Mouse (Mus musculus) gastrocnemius, adult 8-10 months (tissue): ENCODE results near the gene Zfpl1. TPM values are rescaled to one million over a fixed set of nuclear protein-coding genes. Genes with fewer than 3 reads are reported as not detected.
A peak's percentile ranks its signal among the peaks of the same experiment; 100 is the strongest.
"Not testable (repeated sequence)": the region's sequence is repeated elsewhere in the genome, so short reads cannot be mapped to it uniquely, and the experiment has no call there.

Experiments used
- DNase-seq, 2 experiments: peaks; one replicate each; pipeline ENCODE4 v3.0.0; 2022; ENCODE audit warnings: low spot score in 2 of 2
- total RNA-seq, 4 experiments: library from RNA; stranded (reverse); gene quantifications; 2 replicates each; pipeline ENCODE4 v1.2.4; 2022

Zfpl1 gene
- total RNA-seq, result 10 to 100 TPM; 11.0 to 15.0 (median 11.7) TPM

DNA sequence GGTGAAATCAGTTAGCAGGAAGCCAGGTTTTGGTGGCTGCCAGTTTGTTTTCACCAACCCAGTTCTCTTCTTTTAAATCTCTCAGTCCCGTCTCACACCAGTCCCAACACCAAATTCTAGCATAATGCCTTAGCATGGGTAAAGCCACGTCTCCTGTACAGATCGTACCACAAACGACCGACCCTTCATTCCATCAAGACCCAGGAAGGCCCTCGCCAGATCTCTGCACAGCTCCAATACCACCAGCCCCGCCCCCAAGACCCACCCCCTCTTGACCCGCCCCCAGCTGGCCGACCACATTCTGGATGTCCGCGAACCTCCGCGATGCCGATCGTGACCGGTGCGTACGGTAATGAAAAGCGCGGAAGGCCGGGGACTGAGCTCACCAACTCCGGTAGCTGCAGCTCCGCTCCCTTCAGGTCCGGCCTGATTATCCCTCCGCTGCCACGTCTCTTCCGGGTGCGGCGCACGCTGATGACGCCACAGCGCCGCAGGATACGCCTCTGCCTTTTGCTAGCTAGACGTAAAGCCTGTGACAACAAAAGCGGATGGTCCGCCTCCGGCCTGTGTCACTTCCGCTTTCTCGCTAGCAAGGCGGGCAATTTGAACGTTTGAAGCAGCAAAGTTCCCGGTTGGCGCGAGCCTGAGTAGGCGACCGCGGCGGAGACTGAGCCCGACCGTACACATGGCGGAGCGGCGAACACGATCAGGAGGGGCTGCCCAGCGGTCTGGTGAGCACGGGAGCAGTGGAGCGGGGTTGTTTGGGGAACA is at the start of gene Zfpl1, which contains the start of gene Cdca5:
Gene Zfpl1, minus strand, starts transcription at position 479 of the 771 bp plus-strand sequence.
Gene Cdca5, plus strand, starts transcription at position 506 of the 771 bp plus-strand sequence.
- DNase-seq, result peak; percentile 96 to 97

DNA sequence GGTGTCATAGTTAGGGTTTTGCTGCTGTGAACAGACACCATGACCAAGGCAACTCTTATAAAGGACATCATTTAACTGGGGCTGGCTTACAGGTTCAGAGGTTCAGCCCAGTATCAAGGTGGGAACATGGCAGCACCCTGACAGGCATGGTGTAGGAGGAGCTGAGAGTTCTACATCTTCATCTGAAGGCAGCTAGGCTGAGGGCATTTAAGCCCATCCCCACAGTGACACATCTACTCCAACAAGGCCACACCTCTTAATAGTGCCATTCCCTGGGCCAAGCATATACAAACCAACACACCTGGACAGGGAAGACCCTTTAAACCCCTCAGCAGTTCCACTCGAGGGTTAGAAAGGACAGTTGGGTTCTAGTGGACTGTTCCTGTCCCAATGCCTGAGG is 48.4 kb upstream of the Zfpl1 start:
- not testable (repeated sequence) for DNase-seq

DNA sequence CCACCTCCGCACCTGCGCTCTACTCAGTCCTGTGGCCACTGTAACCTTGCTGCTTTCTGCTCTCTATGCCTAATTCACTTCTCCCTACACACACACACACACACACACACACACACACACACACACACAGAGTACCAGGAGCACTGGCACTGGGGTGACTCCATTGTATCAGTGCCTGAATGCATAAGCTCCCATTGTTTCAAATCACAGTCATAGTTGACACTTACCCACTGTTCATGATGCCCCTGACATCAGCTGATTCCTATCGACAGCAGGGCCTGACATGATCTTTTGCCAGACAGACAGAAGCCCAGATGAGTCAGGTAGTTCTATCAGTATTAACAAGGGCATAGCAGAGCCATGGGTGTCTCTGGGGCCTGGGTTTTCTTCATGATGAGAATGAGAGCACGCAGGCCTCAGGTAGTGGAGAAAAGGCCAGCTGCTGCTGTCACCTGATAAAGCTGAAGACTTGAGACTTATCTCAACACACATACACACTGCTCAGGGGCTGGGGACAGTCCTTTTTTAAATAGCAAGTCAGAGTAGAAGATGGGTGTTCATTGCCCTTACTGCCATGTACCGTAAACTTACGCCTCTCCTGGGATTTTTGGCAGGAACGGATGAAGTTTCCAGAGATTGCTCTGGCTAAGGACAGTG is 47.5 kb upstream of the Zfpl1 start:
- DNase-seq, result no peak

DNA sequence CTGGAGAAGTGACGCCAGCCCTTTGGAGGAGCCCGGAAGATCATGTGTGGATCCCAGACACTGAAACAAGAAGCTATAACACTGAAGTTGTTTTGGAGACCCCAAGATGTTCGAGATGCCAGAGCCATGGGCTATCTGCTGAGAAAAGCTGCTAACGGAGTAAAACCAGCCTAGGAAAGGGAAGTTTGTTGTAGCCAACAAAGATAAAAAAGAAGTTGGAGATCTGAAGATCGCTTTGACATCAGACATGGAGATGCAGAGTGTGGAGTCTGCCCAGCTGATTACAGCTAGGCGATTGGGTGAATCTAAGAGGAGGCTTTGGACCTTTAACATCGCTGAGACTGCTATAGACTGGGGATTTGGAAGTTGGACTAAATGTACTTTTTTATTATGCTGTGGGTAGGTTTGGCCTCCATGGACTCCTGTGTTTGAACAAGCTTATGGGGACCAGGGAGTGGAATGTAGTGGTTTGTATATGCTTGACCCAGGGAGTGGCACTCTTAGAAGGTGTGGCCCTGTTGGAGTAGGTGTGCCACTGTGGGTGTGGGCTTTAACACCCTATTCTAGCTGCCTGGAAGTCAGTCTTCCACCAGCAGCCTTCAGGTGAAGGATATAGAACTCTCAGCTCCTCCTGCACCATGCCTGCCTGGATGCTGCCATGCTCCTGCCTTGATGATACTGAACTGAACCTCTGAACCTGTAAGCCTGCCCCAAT is 45.8 kb upstream of the Zfpl1 start:
- DNase-seq, result not testable (repeated sequence)

DNA sequence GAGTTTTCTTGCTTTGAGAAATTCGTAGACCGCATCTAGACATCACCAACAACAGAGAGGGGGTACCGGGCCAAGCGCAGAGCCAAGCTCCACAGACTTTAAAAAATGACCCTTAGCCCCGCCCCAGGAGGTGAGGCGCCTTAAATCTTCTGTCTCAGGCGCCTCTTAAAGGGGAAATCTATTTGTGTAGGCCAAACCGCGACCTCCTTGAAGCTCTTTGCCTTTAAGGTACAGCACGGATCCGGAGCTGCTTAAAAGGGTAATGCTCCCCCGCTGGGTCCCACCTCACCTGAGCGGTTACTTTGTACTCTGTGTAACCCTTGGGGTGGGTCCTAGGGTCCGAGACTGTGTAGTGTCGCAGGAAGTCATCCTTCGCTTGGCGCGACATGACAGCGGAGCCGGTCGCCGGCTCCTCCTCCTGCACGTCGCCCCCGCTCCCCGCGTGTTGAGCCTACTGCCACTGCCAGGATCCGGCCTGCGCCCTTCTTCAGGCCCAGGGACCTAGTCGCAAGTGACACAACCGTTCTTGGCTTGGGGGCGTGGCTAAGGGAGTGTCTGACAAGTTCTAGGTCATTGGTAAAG is 43.1 kb upstream of the Zfpl1 start, which contains the start of gene Snx15:
Gene Snx15, minus strand, starts transcription at position 545 of the 582 bp plus-strand sequence.
- peak; percentile 93 to 96 for DNase-seq

DNA sequence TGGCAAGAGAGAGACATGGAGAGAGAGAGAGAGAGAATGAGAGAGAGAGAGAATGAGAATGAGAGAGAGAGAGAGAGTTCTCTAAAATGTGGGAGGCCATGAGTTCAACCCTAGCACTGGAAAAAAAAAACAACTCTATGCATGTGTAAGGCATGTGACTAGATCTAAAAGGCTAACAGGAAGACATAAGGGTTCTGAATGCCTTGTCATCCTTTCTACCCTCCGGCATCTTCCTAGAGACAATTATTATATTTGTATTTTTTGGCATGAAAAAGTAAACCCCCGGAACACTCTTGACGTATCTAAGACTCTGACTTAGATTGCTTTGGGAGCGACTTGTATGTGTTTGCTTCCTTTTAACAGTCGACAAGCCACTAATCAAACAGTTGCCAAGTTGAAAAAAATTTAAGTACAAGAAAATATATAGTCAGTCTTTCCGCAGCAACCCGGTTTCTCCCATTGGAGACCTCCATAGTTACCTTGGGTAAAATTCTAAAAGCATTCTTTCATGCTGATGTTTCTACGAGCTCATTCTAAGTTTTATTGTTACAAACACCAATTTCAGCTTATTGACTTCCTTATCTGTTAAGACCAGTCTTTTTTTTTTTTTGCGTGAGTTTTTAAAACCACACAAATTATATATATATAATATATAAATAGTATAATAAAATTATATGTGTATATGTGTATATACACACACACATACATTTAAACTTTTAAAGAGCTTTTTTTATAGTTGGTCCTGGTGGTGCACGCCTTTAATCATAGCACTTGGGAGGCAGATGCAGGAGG is 42.2 kb upstream of the Zfpl1 start:
- no peak for DNase-seq

DNA sequence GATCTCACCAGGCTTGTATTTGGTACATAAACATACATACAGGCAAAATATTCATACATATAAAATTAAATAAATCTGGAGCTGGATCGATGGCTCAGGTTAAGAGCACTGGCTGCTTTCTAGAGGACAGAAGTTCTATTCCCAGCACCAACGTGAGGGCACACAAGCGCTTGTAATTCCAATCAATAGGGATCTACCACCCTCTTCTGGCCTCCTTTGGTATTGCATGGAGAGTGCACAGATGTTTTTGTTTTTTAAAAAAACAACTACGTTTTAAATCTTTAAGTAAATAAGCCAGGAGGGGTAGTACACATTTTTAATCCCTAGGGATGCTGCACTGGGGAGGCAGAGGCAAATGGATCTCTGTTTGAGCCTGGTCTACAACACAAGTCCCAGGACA is 41.5 kb upstream of the Zfpl1 start:
- no peak for DNase-seq

DNA sequence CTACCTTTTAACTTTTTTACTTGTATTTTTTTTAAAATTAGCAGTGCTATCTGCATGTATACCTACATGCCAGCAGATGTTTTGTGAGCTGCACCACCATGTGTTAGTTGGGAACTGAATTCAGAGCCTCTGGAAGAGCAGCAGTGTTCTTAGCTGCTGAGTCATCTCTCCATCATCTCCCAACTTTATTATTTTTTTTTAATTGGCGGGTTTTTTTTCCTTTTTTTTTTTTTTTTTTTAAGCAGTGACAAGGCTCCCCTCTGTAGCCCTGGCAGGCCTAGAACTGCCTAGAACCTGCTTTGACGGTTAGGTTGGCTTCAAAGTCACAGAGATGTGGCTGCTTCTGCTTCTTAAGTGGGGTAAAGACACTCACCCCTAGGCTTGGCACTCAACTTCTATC is 40.1 kb upstream of the Zfpl1 start:
- no peak for DNase-seq

DNA sequence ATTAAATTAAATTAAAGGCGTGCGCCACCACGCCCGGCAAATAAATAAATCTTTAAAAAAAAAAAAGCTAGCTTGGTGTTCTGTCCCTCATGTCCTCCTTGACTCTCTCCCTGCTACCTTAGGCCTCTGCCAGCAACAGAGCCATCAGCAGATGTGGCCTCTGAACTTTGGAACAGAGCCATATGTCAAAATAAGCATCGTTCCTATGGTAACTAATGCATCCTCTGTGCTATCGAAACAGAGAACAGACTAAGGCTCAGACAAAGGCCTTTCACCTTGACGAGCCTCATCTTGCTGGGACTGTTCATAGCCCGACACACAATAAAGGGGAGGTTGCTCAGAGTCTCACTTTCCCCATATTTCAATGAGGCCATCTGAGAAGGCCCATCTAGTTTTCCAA is 38.6 kb upstream of the Zfpl1 start:
- no peak for DNase-seq

DNA sequence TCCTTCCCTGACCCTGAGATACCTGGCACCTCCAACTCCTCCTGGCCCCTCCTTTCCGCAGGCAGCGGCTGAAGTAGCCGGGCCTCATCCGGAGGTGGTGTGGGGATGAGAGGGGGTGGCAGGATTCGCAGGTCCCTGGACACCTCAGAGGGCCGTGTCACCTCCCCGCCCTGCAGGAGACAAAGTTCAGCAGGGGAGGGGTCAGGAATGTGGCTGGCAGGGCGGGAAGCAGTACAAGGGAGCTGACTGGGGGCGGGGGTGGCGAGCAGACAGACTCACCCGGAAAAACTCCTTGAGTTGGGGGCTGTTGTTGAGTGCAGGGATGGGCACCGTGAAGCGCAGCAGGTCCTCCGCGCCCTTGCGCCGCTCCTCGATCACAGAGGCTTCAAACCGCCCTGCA is 37.0 kb upstream of the Zfpl1 start:
- no peak for DNase-seq

DNA sequence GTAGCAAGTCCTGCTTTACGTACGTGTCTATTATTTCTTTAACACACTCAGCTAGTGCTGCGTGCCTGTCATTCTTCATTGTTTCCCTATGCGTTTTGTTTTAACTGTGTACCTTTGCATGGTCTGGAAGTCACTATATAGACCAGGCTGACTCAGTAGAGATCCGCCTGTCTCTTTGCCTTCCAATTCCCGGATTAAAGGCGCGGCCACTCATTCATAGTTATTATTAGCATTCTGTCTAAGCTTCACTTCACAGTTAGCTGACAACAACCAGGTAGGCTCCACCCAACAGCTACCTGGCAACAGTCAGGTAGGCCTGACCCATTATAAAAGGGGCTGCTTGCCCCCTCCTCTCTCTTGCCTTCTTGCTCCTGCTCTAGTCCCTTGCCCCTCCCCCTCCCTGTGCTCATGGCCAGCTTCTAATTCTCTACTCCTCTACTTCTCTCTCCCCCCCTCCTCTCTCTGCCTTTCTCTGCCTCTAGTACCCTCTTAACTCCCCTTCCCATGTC is 34.0 kb upstream of the Zfpl1 start:
- no peak for DNase-seq

DNA sequence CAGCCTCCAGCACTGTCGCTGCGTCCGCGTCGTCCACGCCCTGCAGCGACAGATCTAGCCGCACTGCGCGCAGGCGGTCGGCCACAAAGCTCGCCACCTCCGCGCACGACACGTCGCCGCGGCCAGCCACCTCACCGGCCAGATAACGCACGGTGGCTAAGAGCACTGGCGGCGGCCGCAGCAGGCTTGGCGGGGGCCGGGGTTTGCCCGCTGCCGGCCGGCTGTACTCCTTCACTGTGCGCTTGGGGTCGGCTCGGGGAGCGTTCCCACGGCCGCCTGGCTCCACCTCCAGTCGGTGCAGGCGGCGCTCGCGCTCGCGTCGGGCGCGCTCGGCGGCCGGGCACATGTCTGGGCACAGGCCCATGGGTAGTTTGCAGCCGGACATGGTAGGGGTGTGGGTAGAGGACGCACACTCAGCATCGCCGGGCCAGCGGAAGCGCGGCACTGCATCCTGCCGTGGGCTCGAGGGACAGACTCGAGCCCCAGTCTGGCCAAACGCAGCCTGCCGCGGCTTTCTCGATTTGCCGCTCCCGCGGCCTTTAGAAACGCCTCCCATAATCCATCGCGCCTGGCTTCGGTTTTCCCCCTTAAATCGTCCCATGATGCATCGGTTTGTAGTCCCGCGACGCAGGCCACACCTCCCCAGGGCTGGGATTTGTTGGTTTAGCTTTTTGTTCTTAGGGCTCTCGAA is 33.4 kb upstream of the Zfpl1 start, which contains the start of gene Sac3d1:
Gene Sac3d1, minus strand, starts transcription at position 665 of the 691 bp plus-strand sequence.
- DNase-seq, result peak; percentile 76 to 79

DNA sequence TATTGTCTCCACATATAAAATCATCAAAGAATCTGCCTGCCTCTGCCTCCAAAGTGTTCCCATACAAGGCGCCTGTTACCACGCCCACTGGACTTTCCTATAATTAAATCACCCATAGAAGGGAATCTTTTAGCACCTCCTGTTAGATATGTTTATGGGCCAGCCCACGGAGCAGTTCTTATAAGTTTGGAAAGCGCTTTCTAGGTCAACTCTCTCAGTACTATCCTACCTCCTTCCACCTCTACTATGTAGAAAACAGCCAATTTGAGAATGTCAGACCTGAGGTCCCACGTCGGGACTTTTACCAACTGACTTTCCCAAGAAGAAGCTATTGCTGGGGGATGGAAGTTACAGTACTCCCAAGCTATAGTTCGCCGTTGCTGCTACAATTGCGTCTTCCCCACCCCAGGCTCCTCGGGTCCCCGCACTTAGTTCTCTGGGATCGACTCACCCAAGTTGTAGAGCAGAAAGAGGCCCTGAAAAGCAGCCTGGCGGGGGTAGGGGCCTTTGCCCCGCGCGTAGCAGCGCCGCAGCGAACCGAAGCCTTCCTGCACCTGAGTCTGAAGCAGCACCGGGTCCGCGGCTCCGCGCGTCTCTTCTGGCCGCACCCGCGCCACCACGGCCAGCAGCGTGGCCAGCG is 32.7 kb upstream of the Zfpl1 start:
- no peak for DNase-seq

DNA sequence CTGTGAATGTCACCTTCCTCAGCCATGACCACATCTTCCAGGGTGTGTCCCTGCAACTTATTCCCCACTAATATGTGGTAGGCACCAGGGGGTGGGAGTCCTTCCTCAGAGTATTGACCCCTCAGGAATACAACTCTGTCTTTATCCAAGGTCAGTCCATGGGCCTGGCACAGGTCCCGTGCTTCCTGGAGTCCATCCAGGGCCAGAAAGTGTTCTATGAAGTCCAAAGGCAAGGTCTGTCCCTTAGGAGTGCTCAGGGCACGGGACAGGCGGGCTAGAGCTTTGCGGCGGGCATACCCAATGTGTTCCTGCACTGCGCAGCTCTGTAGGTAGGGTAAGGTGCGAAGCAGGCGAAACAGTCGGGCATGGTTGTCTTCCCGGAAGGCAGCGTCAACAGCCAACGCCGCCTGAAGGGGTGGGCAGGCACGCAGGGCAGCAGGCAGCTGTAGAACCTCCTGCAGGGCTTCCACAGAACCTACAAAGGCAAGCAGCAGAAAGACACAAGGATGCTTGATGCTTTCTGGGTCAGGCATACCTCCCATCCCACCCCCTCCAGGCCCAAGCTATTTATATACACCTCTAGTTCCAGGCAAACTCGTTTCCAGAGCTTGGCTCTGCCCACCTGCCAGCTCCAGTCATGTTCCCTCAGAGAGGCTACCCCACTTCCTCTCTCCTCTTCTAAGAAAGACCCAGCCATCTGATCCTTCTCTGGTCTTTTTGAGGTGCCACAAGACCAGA is 31.5 kb upstream of the Zfpl1 start:
- no peak for DNase-seq

DNA sequence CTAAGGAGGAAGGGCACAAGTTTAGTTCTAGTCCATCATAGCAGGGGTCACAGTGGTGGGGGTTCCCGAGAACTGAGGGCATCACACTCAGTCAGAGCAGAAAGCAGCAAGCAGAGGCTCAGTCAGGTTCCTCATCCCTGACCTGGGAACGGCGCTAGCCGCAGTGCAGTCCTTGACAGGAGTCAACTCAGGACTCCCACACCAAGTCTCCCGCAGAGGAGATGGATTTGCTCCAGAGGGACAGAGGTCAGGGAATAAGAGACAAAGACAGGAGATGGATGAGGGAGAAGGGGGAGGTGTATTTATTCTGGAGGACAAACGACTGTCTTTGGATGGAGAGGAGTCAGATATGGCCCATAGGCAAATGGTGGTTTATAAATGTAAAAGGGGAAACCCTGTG is 28.4 kb upstream of the Zfpl1 start:
- no peak for DNase-seq

DNA sequence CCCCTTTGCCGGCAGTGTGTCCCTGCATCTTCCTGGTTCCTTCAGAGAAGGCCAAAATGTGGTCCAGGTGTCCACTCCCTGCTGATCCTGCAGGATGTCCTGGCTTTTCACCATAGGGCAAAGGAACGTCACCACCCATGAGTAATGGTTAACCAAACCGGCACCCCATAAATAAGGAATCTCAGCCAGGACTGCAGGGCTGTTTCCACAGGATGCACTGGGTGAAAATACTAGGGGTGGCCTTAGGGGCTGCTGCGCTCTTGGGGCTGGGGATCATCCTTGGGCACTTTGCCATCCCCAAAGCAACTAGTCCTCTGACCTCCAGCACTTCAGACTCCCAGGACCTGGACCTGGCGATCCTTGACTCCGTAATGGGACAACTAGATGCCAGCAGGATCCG is 20.8 kb upstream of the Zfpl1 start, which contains the start of gene Naaladl1:
Gene Naaladl1, plus strand, starts transcription at position 197 of the 400 bp plus-strand sequence.
- DNase-seq, result no peak

DNA sequence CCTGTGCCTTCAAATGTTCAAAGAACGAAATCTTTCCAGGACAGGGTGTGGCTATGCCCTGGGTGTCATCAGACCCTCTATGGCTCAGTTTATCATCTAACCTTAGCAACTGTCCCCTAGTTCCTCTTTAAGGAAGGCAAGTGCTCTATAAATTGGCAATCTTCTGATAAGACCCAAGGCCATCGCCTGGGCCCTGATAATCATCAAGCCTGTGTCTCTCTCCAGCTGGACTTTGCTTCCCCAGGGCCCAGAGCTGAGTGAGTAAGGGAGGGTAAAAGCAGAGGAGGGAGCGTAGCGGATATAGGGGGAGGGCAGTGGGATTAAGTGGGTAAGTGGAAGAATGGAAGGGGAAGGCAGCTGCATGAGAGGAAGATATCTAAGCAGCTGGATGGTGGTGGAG is 19.7 kb upstream of the Zfpl1 start:
- no peak for DNase-seq

DNA sequence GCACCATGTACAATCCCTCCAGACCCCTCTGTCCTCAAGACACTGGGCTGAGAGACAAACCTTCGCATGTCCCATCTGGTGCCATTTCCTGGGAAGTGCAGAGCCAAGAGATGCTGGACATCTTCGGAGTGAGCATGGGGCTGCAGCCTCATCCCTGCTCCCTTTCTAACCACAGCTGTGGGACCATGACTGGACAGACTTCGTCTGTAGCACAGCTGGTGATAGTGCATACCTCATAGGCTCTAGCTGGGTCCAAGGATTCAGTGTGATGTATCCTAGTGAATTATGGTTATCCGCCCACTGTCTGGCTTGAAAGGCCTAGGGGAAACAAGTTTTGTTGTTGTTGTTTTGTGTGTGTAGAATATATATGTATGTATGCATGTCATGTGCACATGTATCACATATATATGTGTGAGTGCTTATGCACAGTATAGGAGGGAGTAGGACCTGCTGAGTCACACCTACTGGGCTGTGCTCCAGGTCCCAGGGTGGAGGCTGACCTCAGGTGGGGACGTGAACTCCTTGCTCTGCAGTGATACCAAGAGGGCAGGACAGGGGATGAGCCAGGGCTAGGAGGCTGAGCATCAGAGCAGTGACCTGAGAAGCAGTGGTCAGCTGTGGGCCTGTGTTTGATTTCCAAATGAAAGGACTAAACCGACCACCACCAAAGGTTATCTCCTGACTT is 17.6 kb upstream of the Zfpl1 start:
- DNase-seq, result no peak
